ENCODE assay signal across 27 mouse cellular contexts in the genomic region with DNA sequence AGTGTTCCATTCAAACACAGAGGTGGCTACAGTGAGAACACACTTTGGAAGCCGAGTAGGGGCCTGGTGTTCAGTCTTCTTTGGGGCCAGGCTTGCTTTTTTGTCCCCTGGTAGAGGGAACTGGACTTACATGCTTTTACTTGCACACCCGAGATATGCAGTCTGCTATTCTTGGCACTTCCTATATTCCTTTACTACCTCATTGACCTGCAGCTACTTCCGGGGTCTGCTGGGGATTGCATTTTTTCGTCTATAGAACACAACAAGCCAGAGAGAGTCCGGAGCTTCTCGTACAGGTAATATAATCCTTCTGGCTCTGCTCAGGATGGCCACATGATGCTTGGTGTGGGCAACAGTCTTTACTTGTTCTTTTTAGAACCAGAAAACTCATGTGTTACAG.
"Had no signal": no experiment of that assay in that cellular context is flagged by ENCODE, and none has a peak within 500 bp of the region (broad histone marks: within the 10 kb centered on the region; RNA-seq: fewer than 3 reads in every experiment).

No protein-coding gene starts in this region.

- H3K4me1 ChIP-seq: heart, embryonic 13.5 days; heart, embryonic 15.5 days; hindbrain, embryonic 10.5 days; hindbrain, embryonic 12.5 days; kidney, embryonic 15.5 days; liver, embryonic 13.5 days had no signal

- H3K36me3 ChIP-seq: heart, embryonic 13.5 days; heart, embryonic 15.5 days; hindbrain, embryonic 10.5 days; hindbrain, embryonic 12.5 days; kidney, embryonic 15.5 days; liver, embryonic 13.5 days had no signal

- H3K4me2 ChIP-seq: heart, embryonic 11.5 days; heart, embryonic 13.5 days; heart, embryonic 15.5 days; hindbrain, embryonic 12.5 days; hindbrain, embryonic 14.5 days; kidney, embryonic 15.5 days; liver, embryonic 11.5 days; liver, embryonic 13.5 days had no signal

- H3K27ac ChIP-seq: heart, adult 2 months; heart, embryonic 13.5 days; heart, embryonic 15.5 days; hindbrain, embryonic 10.5 days; hindbrain, embryonic 12.5 days; hindbrain, embryonic 14.5 days; kidney, embryonic 15.5 days; kidney, postnatal 0 days; liver, embryonic 13.5 days had no signal

- ATAC-seq: forebrain, postnatal 0 days; hindbrain, embryonic 16.5 days; inflammation-experienced regulatory T-cells, adult 6 months; intestine, embryonic 16.5 days had no signal

- H3K9me3 ChIP-seq: heart, embryonic 13.5 days; heart, embryonic 15.5 days; hindbrain, embryonic 10.5 days; hindbrain, embryonic 12.5 days; kidney, embryonic 15.5 days; liver, embryonic 13.5 days had no signal

- H3K4me3 ChIP-seq: heart, adult 2 months; heart, embryonic 13.5 days; heart, embryonic 15.5 days; hindbrain, embryonic 10.5 days; hindbrain, embryonic 12.5 days; kidney, embryonic 15.5 days; liver, embryonic 13.5 days had no signal

- H3K9ac ChIP-seq: forebrain, postnatal 0 days; heart, embryonic 13.5 days; heart, embryonic 15.5 days; hindbrain, embryonic 12.5 days; hindbrain, embryonic 14.5 days; kidney, embryonic 15.5 days; liver, embryonic 13.5 days had no signal

- H3K27me3 ChIP-seq: heart, embryonic 13.5 days; heart, embryonic 15.5 days; hindbrain, embryonic 12.5 days; kidney, embryonic 15.5 days; liver, embryonic 13.5 days had no signal

- DNase-seq: forebrain, postnatal 0 days; gastrocnemius, postnatal 14 days; gastrocnemius, postnatal 36 days; heart, adult 2 months; heart, postnatal 14 days; heart, postnatal 4 days; kidney, adult 11 months; kidney, adult 2 months; kidney, adult 9 months; kidney, postnatal 14 days; kidney, postnatal 36 days; layer of hippocampus, adult 9-11 months; layer of hippocampus, postnatal 36 days; liver; liver, embryonic 13.5 days had no signal
